Mouse (Mus musculus) monocyte, adult 5-6 weeks (primary cell): ENCODE results near the gene Cyth1. TPM values are rescaled to one million over a fixed set of nuclear protein-coding genes. Genes with fewer than 3 reads are reported as not detected.

Experiments
- ATAC-seq: fragments of 153-309, 156-312 bp; replicated peaks from 2 replicates; pipeline ENCODE4 v1.8.0; 2017; ENCODE audit warnings: mild to moderate bottlenecking; ENCODE audit not compliant: low TSS enrichment, insufficient number of reproducible peaks, severe bottlenecking, poor library complexity, low FRiP score
- total RNA-seq: library from RNA; stranded (forward); fragments of 200-1000, 200-491, 200-594 nt; gene quantifications from 3 replicates; pipeline ENCODE4 v1.2.3, GENCODE M21; 2017

Cyth1 gene
- total RNA-seq, 1 experiment from 2014 or later, result 110 TPM

DNA sequence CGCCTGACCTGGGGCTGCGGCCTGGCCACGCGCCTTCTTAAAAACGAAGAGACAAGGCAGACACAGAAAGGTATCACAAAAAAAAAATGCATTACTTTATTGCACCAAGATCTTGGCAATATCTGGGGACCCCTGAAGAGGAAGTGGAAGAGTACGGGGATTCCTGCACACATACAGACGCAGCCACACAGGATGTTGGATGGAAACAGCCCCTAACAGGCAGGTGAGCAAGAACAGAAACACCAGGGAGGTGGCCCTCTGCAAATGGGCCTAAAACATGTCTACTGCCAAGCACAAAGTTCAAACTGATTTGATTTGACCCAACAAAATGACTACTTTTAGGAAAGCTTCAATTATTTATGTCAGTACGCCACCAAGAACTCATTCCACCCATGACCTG, 11.2 kb upstream of the Cyth1 start:
- ATAC-seq, result no peak

DNA sequence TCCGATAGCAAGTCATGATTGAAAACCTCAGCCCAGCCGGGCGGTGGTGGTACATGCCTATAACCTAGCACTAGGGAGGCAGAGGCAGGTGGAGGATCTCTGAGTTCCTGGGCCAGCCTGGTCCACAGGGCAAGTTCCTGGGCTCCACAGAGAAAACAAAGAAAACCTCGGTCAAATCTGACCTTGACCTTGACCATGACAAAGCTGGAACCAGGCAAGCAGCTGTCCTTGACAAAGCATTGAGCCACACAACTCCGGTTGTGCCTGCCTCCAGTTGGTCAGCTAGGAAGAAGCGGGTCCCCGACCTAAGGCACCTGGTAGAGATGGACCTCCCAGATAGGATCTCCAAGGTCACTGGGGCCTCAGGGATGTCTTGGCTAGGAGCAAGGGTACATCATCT, 8.0 kb upstream of the Cyth1 start:
- no peak for ATAC-seq

DNA sequence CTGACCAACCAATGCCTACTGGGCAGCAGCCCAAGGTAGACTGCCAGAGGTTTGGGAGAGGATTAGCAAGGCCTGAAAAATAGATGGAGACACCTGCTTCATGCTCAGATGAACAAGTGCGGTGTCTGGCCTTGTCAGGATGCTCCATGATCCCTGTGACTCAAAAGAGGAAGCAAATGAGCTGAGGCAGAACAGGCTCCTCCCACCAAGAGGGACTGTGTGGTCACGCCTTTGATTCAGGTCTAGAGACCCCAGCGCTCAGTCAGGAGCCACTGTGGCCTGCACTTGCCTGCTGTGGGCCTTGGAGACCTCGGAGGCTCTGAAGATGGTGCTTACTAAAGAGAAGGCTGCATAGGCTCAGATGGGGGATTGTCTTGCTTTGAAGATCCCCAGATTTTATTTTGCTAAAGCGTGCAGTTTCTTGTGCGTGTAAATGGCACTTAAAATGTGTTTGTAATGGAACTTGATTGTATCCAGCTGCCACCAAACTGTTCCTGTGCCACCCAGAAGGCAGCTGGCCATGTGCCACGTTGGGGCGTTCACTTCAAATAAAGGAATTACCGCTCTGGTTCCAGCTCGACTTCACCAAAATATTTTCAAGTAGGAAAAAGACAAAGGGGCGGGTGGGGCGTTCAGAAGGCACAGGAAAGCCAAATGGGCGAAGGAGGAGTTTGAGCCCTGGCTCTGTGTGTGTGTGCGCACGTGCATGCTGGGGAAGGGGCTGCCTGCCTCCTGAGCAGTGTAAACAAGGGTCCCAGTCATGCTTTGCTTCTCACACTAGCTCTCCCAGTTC, 6.0 kb upstream of the Cyth1 start:
- ATAC-seq, result peak; percentile 45; the same call in 1 of the 2 replicates

DNA sequence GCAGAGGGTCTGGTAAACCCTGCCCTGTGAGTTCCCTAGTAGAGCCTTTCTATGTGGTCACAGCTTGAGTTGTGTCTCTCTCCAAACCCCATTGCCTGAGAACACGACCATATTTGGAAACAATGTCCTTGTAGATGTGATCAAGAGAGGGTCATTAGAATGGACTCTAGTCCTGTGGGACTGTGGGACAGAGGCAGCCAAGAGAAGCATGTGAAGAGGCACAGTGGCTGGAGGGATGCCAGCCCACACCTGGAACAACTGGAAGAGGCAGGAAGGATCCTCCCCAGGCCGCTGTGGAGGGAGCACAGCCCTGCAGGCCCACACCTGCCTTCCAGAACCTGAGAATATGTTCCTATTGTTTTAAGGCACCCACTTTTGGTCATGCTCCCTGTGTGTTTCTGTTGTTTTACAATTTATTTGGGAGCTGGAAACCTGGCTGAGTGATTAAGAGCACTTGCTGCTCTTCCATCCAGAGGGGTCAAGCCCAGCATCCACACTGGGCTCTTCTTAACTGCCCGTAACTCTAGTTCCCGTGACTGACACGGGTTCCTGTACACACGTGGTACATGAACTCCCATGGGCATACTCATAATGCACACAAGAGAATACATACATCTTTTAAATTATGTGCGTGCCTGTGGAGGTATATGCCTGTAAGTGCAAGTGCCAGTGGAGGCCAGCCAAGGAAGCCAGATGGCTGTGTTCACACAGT, 5.2 kb upstream of the Cyth1 start:
- ATAC-seq, result no peak

DNA sequence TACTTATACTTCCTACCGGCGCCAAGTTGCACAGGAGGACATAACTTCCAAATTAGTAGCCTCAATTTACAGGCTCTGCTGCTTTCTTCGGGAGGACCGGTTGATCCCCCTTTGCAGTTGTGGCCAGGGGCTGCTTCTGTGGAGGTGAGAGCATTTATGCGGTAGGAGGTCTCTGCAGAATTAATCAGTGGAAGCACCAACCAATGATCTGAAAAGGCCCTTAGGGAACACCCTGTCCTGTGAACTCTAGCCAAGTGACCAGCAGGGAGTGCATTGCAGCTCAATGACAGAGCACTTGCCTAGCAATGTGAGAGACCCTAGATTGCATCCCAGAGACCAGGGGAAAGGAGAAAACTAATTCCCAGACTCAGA, 606 bp upstream of the Cyth1 start:
- no peak for ATAC-seq

DNA sequence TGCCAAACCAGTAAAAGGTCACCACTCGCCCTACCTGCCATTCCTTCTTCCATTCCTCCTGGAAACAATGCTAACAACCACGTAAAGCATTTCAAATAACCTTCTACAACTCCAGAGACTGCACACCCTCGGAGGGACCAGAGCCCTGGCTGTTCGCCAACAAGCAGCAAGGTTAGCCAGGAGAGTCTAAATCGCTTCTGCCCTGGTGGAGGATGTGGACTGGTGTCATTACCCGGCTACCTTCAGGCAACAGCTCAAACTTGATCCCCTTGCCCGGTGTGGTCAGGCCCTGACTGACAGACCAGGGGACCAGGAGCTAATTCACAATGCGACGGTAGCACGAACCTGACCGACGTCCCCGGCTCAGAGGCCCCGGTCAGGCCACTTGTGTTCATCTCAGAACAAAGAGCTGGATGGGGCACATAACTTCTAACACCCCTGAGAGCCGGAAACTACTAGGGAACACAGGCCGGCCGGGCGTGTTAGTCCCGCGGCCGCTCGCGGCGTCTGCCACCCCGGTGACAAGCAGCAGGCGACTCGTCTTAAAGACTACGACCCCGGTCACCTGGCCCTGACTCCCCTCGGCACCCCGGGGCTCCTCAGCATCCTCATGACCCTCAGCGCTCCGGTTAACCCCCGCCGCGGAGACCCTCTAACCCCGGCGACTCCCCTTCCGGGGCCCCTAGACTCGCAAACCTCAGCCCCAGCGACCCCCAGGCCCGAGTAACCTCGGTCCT, 865 bp downstream of the Cyth1 start:
- ATAC-seq, result no peak

DNA sequence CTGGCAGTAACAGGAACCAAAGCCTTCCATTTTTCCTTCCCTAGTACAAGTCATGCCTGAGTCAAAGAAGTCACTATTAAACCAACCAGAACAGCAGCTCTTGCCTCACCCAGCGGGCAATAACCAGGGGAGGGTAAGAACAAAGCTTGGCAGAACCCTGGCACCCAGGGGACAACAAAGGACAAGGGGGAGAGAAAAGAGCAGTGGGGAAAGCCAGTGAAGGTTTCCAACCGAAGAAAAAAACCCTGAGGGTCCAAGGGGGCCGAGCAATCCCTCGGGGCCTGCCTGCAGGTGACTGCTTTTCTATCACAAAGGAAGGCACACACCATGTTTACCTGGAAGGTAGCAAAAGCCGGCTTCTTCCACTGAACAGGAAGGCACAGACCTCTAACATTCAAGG, 1.7 kb downstream of the Cyth1 start:
- ATAC-seq, result no peak

DNA sequence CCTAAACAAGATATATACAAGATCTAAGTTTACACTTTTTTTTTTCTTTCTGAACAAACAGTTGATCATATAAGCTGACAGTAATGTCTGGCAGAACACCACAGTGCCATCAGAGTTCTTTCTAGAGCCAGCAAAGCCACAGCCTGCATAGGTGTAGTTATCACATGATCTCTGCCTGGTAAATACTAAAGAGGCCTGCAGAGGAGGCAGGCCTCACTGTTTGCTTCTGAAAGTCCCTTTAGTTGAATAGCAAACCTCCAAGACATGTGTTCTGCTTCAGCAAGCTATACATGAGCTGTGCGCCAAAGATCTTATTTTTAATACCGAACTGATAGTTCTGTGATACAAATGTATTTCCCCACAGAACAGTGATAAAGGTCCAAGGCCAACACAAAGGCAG, 3.3 kb downstream of the Cyth1 start:
- no peak for ATAC-seq

DNA sequence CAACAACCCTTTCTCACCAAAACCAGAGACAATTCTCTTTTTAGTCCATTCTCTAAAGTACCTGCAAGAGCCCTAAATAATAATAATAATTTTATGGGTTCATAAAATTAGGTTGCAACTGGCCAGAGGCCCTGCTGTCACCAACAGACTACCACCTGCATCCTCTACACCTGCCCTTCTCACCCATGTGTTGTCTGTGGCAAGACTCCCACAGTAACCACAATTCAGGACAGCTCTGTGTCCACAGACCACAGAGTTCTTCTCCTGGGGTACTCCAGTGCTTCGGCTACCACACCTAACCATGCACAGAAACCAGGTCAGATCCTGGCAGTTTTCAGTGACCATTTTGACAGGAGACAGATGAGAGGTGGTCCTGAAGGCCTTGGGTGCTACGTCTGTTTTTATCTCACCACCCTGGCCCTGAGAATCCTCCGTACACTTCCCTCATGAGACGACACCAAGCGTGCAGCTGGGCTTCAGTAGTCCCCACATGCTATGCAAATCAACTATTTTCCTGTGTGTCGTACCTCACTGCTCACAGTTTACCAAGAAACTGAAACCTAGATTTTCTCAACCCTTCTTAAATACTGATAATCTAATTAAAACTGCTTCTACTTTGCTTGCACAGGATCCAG, 4.6 kb downstream of the Cyth1 start:
- no peak for ATAC-seq

DNA sequence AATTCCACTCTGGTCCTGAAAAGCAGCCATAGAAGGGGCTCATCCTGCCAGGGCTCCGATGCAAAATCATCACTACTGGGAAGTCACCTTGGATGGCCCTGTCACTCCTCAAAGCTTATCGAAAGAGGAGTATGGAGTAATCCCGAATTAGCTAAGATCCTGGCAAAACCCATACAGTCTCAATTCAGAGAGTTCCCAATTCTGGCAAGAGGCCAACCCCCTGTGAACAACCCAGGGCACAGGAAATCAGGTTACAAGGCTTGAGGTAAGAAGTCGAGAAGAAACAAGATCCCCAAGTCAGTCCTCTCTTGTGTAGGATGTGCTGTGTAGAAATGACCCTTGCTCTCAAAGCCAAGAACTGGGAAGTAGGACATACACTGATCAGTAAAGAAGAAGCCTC, 5.9 kb downstream of the Cyth1 start:
- ATAC-seq, result no peak

DNA sequence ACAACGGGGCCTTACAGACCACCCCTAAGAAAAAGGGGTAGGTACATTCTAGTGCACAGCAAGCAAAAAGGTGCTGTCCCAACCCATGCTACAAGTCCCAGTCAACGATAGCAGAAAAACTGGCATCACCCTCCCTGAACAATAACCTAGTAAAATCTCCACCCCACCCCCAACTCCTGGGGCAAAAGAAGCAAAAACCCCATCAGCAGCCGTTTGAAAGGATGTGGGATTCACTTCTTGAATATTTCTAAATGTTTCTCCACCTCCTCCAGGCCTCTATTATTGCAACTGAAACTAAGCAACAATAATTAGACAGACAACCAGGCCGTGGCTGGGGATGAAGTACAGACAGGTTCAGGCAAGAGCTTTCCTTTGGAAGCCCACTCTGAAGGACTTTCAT, 8.0 kb downstream of the Cyth1 start:
- no peak for ATAC-seq

DNA sequence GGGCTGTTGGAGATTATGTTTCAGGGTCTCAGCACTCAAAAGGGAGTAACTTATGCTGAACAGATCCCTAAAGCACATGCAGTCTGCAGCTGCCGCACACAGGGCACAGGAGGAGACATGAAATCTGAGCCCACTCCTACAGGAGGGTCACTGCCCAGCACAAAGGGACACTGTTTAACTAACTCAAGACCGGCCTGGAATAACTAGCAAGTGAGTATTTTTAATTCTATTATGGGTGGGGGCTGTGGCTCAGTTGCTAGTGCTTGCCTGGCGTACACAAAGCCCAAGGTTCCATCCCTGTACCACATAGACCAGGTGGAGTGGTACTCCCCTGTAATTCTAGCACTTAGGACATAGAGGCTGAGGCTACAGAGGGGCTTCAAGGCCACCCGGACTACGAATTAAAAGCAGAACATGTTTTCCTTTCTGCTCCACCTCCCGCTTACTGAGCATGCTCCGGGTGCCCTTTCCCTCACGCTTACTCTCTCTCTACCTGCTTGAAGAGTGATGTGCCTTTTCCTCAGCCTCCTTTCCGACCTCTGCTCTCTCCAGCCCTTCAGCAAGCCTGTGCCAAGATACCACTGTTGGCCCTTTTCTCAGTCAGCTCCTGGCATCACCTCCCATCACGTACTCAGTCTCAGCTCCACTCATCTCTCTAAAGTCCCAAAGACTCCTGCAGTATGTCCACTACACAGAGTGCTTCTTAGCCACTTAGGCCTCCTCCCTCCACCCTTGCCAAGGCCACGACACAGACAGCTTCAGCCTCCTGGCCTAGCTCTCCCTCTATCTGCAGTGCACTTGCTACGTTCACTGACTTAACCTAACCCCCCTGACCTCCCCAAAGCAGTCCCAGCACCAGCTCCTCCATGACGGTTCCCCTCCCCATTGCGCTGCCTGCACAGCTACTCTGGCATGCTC, 8.9 kb downstream of the Cyth1 start:
- no peak for ATAC-seq

DNA sequence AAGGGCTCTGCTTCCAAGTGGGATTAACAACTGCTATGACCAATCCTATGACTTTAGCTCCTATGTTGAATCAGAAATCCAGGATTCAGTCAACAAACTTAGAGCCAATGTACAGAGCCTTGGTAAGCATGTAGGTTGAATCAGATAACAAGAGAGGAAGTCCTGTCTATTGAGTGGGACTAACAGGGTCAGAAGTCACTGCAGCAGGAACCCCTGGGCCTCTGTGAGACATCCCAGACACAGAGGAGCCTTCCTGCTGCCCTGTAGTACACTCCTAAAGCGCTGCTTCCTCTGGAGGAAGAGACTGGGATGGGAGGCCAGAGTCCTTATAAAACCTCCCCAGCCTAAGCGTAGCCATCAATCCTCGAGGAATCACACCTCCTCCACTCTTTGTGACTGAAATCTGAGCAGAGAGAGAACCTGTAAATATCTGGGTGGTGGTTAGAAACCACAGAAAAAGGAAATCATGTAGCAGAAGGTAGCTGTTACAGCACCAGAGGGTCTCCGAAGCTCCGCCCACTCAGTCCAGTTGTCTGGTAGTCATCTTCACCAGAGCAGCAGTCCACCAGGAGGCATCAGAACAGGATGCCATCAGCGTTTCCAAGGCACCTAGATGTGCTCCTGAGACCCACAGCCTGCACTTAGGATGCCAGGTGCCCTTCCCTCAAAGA, 11.7 kb downstream of the Cyth1 start:
- ATAC-seq, result 0 out of 2 replicates have a peak, but pooled peaks have one; percentile 1

DNA sequence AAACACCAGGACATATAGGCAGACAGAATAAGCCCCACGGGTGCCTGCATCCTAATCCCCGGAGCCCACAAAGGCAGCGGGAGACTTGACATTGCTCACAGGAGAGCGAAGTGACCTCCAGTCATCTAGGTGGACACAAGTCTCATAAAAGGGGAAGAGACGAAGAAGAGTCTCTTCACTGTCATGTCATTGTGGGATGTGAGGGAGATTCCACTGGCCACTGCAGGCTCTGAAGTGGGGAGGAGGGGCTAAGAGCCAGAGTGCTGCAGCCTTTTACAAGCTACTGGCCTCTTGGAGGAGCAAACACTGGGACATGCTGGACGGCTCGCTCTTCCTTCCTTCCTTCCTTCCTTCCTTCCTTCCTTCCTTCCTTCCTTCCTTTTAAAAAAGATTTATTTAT, 13.5 kb downstream of the Cyth1 start:
- ATAC-seq, result peak; percentile 51

DNA sequence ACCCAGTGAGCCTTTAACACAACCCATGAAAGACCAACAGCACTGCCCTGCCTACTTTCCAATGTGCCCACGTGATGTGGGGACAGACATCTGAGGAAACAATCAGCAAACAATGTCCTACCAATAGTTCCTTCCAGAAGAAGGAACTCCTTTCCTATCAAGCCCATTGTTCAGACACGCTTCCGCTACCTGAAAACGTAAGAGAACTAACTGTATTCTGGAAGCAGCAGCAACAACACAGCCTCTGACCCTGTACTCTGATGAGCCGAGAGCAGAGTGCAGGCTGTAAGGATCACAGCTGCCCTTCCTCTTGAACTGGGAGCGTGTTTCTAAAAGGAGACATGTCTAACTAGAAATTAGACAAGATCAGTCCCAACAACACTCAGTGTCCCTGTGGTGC, 13.9 kb downstream of the Cyth1 start:
- ATAC-seq, result no peak

DNA sequence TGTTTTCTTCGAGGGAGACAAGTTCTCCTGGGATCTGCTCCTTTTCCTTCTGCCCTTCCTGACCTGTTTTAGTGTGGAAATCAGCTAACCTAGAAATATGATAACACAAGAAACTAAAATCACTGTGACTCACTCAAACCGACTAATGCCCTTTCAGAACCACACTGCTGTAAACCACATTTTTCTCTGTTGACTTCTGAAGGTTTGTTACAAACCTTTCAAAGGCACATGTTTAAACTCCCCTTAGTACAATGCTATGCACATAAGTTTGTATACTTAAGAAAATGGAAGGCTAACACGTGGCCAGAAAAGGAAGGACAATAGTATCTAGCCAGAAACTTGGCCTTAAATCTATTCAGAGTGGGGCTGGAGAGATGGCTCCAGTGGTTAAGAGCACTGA, 14.5 kb downstream of the Cyth1 start:
- no peak for ATAC-seq

DNA sequence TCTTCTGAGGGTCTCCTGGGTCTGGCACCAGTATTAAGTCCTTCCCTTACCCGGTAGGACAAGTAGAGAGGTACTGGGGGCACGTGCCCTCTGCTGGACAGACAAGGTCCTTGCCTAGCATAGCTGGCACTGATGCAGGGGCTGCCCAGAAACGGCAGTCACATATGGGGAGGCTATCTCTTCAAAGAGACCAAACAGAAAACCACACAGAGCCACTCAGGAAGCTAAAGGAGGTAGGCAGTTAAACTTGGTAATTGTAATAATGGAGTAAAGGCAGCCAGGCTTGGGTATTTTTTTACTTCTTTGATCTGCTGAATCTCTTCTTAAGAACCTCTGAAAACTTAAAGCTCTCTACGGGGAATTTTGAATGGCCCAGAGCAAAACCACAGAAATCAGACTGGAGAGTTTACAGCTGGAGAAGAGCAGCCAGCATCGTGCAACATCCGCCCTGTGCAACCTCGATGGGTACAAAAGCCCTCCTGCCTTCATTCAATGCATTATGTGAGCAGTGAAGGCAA, 16.0 kb downstream of the Cyth1 start:
- peak; percentile 60 for ATAC-seq

DNA sequence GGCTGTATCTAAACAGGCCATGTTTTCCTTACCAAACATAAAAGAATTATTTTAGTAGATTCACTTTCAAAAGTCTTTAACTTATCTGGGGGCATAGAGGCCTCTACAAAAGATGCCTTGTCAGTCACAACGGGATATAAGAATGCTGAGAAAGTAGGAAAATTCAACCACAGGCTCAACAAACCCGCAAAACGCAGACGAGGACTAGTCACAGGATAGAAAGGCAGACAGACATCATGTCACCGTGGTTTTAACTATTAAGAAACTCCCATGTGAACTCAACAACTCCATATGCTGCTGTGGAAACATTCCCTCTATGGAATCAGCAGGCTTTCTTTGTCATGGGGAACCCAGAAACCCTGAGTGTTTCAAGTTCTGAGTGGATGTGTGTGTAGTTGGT, 18.5 kb downstream of the Cyth1 start:
- ATAC-seq, result no peak
